Mouse (Mus musculus) CH12.LX (cell line): ENCODE data around the gene Zdhhc13. TPM values are rescaled to one million over a fixed set of nuclear protein-coding genes. Genes with fewer than 3 reads are reported as not detected.

Experiments
- DNase-seq: peaks from one replicate; pipeline ENCODE4 v3.0.0-alpha.2; 2013; ENCODE audit errors: extremely low read depth
- H3K27ac ChIP-seq: 2 replicates; pipeline ENCODE4 v1.5.1; 2012; ENCODE audit warnings: low read depth, mild to moderate bottlenecking, control low read depth, moderate library complexity; ENCODE audit not compliant: insufficient read depth
- H3K27me3 ChIP-seq: replicated peaks from 2 replicates; pipeline ENCODE3; 2012; ENCODE audit warnings: inconsistent platforms
- H3K36me3 ChIP-seq, 2 experiments: replicated peaks in 1 of 2; 2 replicates each; pipeline versions ENCODE3 to v1.6.1; 2012; ENCODE audit warnings: inconsistent platforms in 1 of 2, low read length in 1 of 2, mild to moderate bottlenecking in 1 of 2, mixed read lengths in 1 of 2, moderate library complexity in 1 of 2; ENCODE audit not compliant: control insufficient read depth in 1 of 2, insufficient read depth in 1 of 2
- H3K4me1 ChIP-seq, 2 experiments: 2 replicates each; pipeline ENCODE4 v1.6.1; 2012; ENCODE audit warnings: inconsistent platforms in 1 of 2, moderate library complexity in 1 of 2; ENCODE audit not compliant: insufficient read depth in 2 of 2, control insufficient read depth in 1 of 2
- H3K4me2 ChIP-seq: 2 replicates; pipeline ENCODE4 v1.6.1; 2012; ENCODE audit warnings: low read depth, mild to moderate bottlenecking, control low read depth; ENCODE audit not compliant: poor library complexity, insufficient read depth, severe bottlenecking
- H3K4me3 ChIP-seq, 3 experiments: fragments of 150-350 bp in 1 of 3; sonication (generic) in 1 of 3; replicated peaks in 1 of 3; 2 replicates each; pipeline versions ENCODE3 to v1.5.1; 2011 to 2012; ENCODE audit warnings: low read depth in 2 of 3, low read length in 2 of 3, mild to moderate bottlenecking in 2 of 3, moderate library complexity in 2 of 3, control low read depth in 1 of 3, improper control_type of control experiment in 1 of 3, inconsistent platforms in 1 of 3, mixed read lengths in 1 of 3; ENCODE audit not compliant: poor library complexity in 1 of 3
- H3K79me2 ChIP-seq: replicated peaks from 2 replicates; pipeline ENCODE4 v1.6.1; 2012; ENCODE audit warnings: mild to moderate bottlenecking, moderate library complexity; ENCODE audit not compliant: control insufficient read depth, poor library complexity, insufficient read depth, severe bottlenecking; ENCODE audit errors: extremely low read depth
- H3K9ac ChIP-seq: 2 replicates; pipeline ENCODE4 v1.6.1; 2012; ENCODE audit warnings: low read depth, mild to moderate bottlenecking, control low read depth, moderate library complexity; ENCODE audit not compliant: insufficient read depth
- H3K9me3 ChIP-seq: replicated peaks from 2 replicates; pipeline ENCODE3; 2012; ENCODE audit warnings: low read length, inconsistent platforms, mixed read lengths
- CHD1 ChIP-seq: IDR thresholded peaks from 2 replicates; pipeline ENCODE4 v1.6.1; 2012; ENCODE audit warnings: low read depth, low read length, improper control_type of control experiment, inconsistent platforms
- CTCF ChIP-seq, 2 experiments: IDR thresholded peaks in 1 of 2; conservative IDR thresholded peaks in 1 of 2; 2 replicates each; pipeline ENCODE4 v1.5.1; 2011 to 2012; ENCODE audit warnings: low read depth in 2 of 2, low read length in 2 of 2, improper control_type of control experiment in 1 of 2, inconsistent platforms in 1 of 2, mild to moderate bottlenecking in 1 of 2, moderate library complexity in 1 of 2
- ELF1 ChIP-seq: IDR thresholded peaks from 2 replicates; pipeline ENCODE4 v1.6.1; 2014; ENCODE audit warnings: low read depth, mild to moderate bottlenecking, inconsistent platforms, low read length, improper control_type of control experiment
- KAT2A ChIP-seq: IDR thresholded peaks from 2 replicates; pipeline ENCODE4 v1.6.1; 2012; ENCODE audit warnings: low read length, improper control_type of control experiment, inconsistent platforms; ENCODE audit not compliant: insufficient replicate concordance
- MAZ ChIP-seq: IDR thresholded peaks from 2 replicates; pipeline ENCODE4 v1.6.1; 2012; ENCODE audit warnings: low read depth, mild to moderate bottlenecking, inconsistent platforms, low read length, improper control_type of control experiment, moderate library complexity
- MYC ChIP-seq: IDR thresholded peaks from 2 replicates; pipeline ENCODE4 v1.6.1; 2011; ENCODE audit warnings: low read depth, mild to moderate bottlenecking, improper control_type of control experiment, low read length
- NELFE ChIP-seq: IDR thresholded peaks from 2 replicates; pipeline ENCODE4 v1.6.1; 2011; ENCODE audit warnings: low read depth, low read length, improper control_type of control experiment
- NRF1 ChIP-seq: IDR thresholded peaks from 2 replicates; pipeline ENCODE4 v1.6.1; 2014; ENCODE audit warnings: low read depth, mild to moderate bottlenecking, inconsistent platforms, low read length, improper control_type of control experiment, moderate library complexity
- PAX5 ChIP-seq: IDR thresholded peaks from 2 replicates; pipeline ENCODE4 v1.6.1; 2012; ENCODE audit warnings: low read length, inconsistent platforms, mixed read lengths
- POLR2A ChIP-seq: IDR thresholded peaks from 2 replicates; pipeline ENCODE4 v1.6.1; 2011; ENCODE audit warnings: low read depth, mild to moderate bottlenecking, improper control_type of control experiment, low read length
- POLR2AphosphoS2 ChIP-seq: IDR thresholded peaks from 2 replicates; pipeline ENCODE4 v1.6.1; 2011; ENCODE audit warnings: low read depth, low read length, improper control_type of control experiment
- RAD21 ChIP-seq: IDR thresholded peaks from 2 replicates; pipeline ENCODE4 v1.6.1; 2011; ENCODE audit warnings: low read depth, mild to moderate bottlenecking, low read length, improper control_type of control experiment, moderate library complexity
- RCOR1 ChIP-seq: conservative IDR thresholded peaks from 2 replicates; pipeline ENCODE4 v1.6.1; 2012; ENCODE audit warnings: low read depth, mild to moderate bottlenecking, inconsistent platforms, low read length, improper control_type of control experiment
- SIN3A ChIP-seq: IDR thresholded peaks from 2 replicates; pipeline ENCODE4 v1.6.1; 2012; ENCODE audit warnings: low read length, improper control_type of control experiment, inconsistent platforms
- SMC3 ChIP-seq: IDR thresholded peaks from 2 replicates; pipeline ENCODE4 v1.6.1; 2011; ENCODE audit warnings: low read depth, low read length, improper control_type of control experiment
- TBP ChIP-seq: conservative IDR thresholded peaks from 2 replicates; pipeline ENCODE4 v1.6.1; 2011; ENCODE audit warnings: low read depth, low read length, improper control_type of control experiment
- TCF12 ChIP-seq: IDR thresholded peaks from 2 replicates; pipeline ENCODE4 v1.6.1; 2014; ENCODE audit warnings: low read depth, mild to moderate bottlenecking, inconsistent platforms, low read length, improper control_type of control experiment
- UBTF ChIP-seq: IDR thresholded peaks from 2 replicates; pipeline ENCODE4 v1.6.1; 2012; ENCODE audit warnings: low read depth, mild to moderate bottlenecking, inconsistent platforms, low read length, improper control_type of control experiment, moderate library complexity
- USF1 ChIP-seq: IDR thresholded peaks from 2 replicates; pipeline ENCODE4 v1.6.1; 2014; ENCODE audit warnings: low read depth, mild to moderate bottlenecking, inconsistent platforms, low read length, improper control_type of control experiment
- USF2 ChIP-seq: conservative IDR thresholded peaks from 2 replicates; pipeline ENCODE4 v1.6.1; 2011; ENCODE audit warnings: low read depth, low read length, improper control_type of control experiment
- ZKSCAN1 ChIP-seq: IDR thresholded peaks from 2 replicates; pipeline ENCODE4 v1.6.1; 2012; ENCODE audit warnings: low read depth, inconsistent platforms, low read length, improper control_type of control experiment, borderline replicate concordance
- dilution Hi-C: fragments of 300-500 bp; cut with MboI; formaldehyde crosslinking; loops from 2 replicates; pipeline ENCODE4 v1.14.3; 2020; ENCODE audit warnings: low sequenced_read_pairs; ENCODE audit not compliant: extremely low pct_unique_long_range_greater_than_20kb, extremely low pct_ligation_motif_present
- in situ Hi-C: fragments of 300-500 bp; cut with MboI; formaldehyde crosslinking; loops from 3 replicates; pipeline ENCODE4 v1.14.3; 2019; ENCODE audit warnings: low sequenced_read_pairs, low pct_ligation_motif_present, low pct_unique_long_range_greater_than_20kb, mixed read lengths
- polyA plus RNA-seq: library from polyadenylated mRNA; unstranded; fragments of >175 nt; gene quantifications from 2 replicates; pipeline ENCODE4 v1.2.1, GENCODE M21; 2012; ENCODE audit warnings: low read depth; ENCODE audit not compliant: insufficient read length
- total RNA-seq, 2 experiments: library from RNA; depleted of rRNA; stranded (reverse); fragments of 300-350 nt in 1 of 2; fragments of >200 nt in 1 of 2; gene quantifications; 2 replicates each; pipeline ENCODE4 v1.2.3; 2012 to 2014

The Zdhhc13 gene
- total and polyA plus RNA-seq, 3 experiments, result 19.9 to 74.3 (median 32.3) TPM

DNA sequence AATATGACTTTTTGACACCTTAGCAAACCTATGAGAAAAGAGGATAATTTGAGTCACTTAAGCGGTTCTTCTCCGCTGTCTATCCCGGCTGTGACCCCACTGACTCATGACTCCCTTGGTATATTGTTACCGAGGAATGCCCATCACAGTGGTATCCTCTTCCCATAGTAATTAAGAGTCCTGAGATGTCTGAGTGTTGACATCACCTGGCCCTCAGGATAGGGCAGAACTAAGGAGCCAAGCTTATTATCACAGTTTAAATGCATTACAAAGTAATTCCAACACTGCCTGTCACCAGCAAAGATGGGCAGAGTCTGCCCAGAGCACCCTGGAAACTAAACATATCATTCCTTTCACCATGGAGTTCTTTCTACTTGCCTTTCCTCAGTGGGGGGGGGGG is 22.8 kb upstream of the Zdhhc13 start:
- Histone ChIP-seq H3K9me3 (no peaks in the 10 kb centered on the region), H3K27ac (no peak overlapping the region), H3K4me3 (no peak overlapping the region), H3K36me3 (no peaks in the 10 kb centered on the region), H3K4me2 (no peak overlapping the region), H3K9ac (no peak overlapping the region), H3K27me3 (no peaks in the 10 kb centered on the region), H3K4me1 (peaks cover 0 to 2% of the 10 kb centered on the region in 2 experiments; a peak in 1 of 4 replicates), H3K79me2 (no peaks in the 10 kb centered on the region)
- in situ Hi-C loops, result loop anchor here (25.0 kb wide), 1 partner anchor 496 kb away; no protein-coding TSS in a partner anchor
- DNase-seq, result no peak
- TF ChIP-seq PAX5, result no peak
- TF ChIP-seq KAT2A, result no peak
- no peak for TF ChIP-seq CTCF (conservative IDR thresholded peaks at IDR 0.05 in 1 of 2, IDR thresholded peaks at IDR 0.05 in 1 of 2; ENCODE audit: low read depth in 2 of 2, low read length in 2 of 2)
- no peak for TF ChIP-seq RAD21
- no peak for TF ChIP-seq MAZ
- no peak for TF ChIP-seq TCF12
- no peak for TF ChIP-seq NRF1
- TF ChIP-seq CHD1, result no peak
- no peak for TF ChIP-seq MYC
- no peak for TF ChIP-seq USF2
- TF ChIP-seq ZKSCAN1, result no peak
- no peak for TF ChIP-seq USF1
- TF ChIP-seq ELF1, result no peak
- no peak for TF ChIP-seq POLR2A
- TF ChIP-seq SMC3, result no peak
- no peak for TF ChIP-seq RCOR1
- no peak for TF ChIP-seq NELFE
- no peak for TF ChIP-seq SIN3A
- dilution Hi-C loops, result no loop called here

DNA sequence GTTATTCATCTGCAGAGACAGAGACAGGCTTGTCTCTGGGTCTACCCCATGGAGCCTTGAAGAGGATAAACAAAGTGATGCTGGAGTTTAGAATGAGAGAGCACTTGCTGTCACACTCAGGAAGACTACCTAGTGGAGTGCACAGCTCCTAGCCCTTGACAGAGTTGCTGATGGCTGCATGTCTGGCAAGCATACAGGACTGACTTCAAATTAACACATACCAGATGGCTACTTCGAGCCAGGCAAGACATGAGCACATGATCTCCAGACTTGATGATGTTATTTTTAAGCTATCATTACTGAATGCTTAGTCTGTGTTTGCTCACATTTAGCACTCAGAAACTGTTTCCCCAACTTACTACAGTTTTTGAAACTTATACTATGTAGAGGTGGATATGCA is 19.1 kb upstream of the Zdhhc13 start:
- in situ Hi-C loops, result loop anchor here (25.0 kb wide), 1 partner anchor 493 kb away; no protein-coding TSS in a partner anchor
- H3K27me3 ChIP-seq, result no peaks in the 10 kb centered on the region
- H3K79me2 ChIP-seq, result no peaks in the 10 kb centered on the region
- no peak overlapping the region for H3K9ac ChIP-seq
- no peaks in the 10 kb centered on the region for H3K36me3 ChIP-seq
- dilution Hi-C loops, result no loop called here
- no peak overlapping the region for H3K4me2 ChIP-seq
- H3K4me3 ChIP-seq, result no peak overlapping the region
- TF ChIP-seq POLR2AphosphoS2 (no peak), UBTF (no peak), TBP (no peak), CTCF (conservative IDR thresholded peaks at IDR 0.05 in 1 of 2, IDR thresholded peaks at IDR 0.05 in 1 of 2; ENCODE audit: low read depth in 2 of 2, low read length in 2 of 2) (no peak)
- no peaks in the 10 kb centered on the region for H3K9me3 ChIP-seq
- H3K4me1 ChIP-seq, result no peaks in the 10 kb centered on the region
- no peak overlapping the region for H3K27ac ChIP-seq
- no peak for DNase-seq
